24 mouse cellular contexts compared by ENCODE assay signal in genomic region chr7:111467715-111468114, GRCm38 (mm10).
"Had no signal": no experiment of that assay in that cellular context is flagged by ENCODE, and none has a peak within 500 bp of the region (broad histone marks: within the 10 kb centered on the region; RNA-seq: fewer than 3 reads in every experiment).

No protein-coding gene starts in this region.

- H3K4me3 ChIP-seq: gastrocnemius, adult 2 months; heart, embryonic 10.5 days; heart, embryonic 12.5 days; hindbrain, embryonic 13.5 days; intestine, embryonic 15.5 days; limb, embryonic 13.5 days; limb, embryonic 15.5 days; liver, embryonic 12.5 days had no signal

- DNase-seq: gastrocnemius, adult 2 months; gastrocnemius, postnatal 10 days; gastrocnemius, postnatal 25 days; heart, adult 18-20 months; heart, postnatal 10 days; heart, postnatal 4 days; kidney, adult 18-20 months; kidney, adult 8-10 months; kidney, postnatal 14 days; kidney, postnatal 36 days; layer of hippocampus, adult 9-11 months; layer of hippocampus, postnatal 36 days; left cerebral cortex, postnatal 4 days had no signal

- H3K4me2 ChIP-seq: heart, embryonic 12.5 days; hindbrain, embryonic 13.5 days; intestine, embryonic 15.5 days; limb, embryonic 13.5 days; limb, embryonic 15.5 days; liver, embryonic 12.5 days had no signal

- H3K27ac ChIP-seq: gastrocnemius, adult 2 months; heart, embryonic 10.5 days; hindbrain, embryonic 13.5 days; intestine, embryonic 15.5 days; kidney, postnatal 0 days; limb, embryonic 13.5 days; limb, embryonic 15.5 days; liver, embryonic 12.5 days; liver, embryonic 14.5 days had no signal

- H3K9me3 ChIP-seq: heart, embryonic 10.5 days; heart, embryonic 12.5 days; hindbrain, embryonic 13.5 days; intestine, embryonic 15.5 days; limb, embryonic 13.5 days; limb, embryonic 15.5 days; liver, embryonic 12.5 days had no signal

- ATAC-seq: inflammation-experienced regulatory T-cells, adult 6 months; intestine, embryonic 15.5 days; intestine, postnatal 0 days; liver, embryonic 12.5 days had no signal

- H3K36me3 ChIP-seq: heart, embryonic 10.5 days; heart, embryonic 12.5 days; hindbrain, embryonic 13.5 days; intestine, embryonic 15.5 days; limb, embryonic 13.5 days; liver, embryonic 12.5 days had no signal

- H3K27me3 ChIP-seq: heart, embryonic 12.5 days; hindbrain, embryonic 13.5 days; intestine, embryonic 15.5 days; limb, embryonic 13.5 days; limb, embryonic 15.5 days; liver, embryonic 12.5 days had no signal

- H3K4me1 ChIP-seq: hindbrain, embryonic 13.5 days; intestine, embryonic 15.5 days; limb, embryonic 15.5 days; liver, embryonic 12.5 days had no signal

- H3K9ac ChIP-seq: heart, embryonic 12.5 days; hindbrain, embryonic 13.5 days; intestine, embryonic 15.5 days; limb, embryonic 13.5 days; limb, embryonic 15.5 days; liver, embryonic 12.5 days; liver, embryonic 14.5 days had no signal
